Mouse (Mus musculus) megakaryocyte, embryonic 14.5 days (primary cell): ENCODE results near the gene Aff3. TPM values are rescaled to one million over a fixed set of nuclear protein-coding genes. Genes with fewer than 3 reads are reported as not detected.
"Not testable (repeated sequence)": the region's sequence is repeated elsewhere in the genome, so short reads cannot be mapped to it uniquely, and the experiment has no call there.

ENCODE experiments used
- H3K27me3 ChIP-seq: replicated peaks from 2 replicates; pipeline ENCODE3; 2012; ENCODE audit warnings: inconsistent platforms
- H3K36me3 ChIP-seq: replicated peaks from 2 replicates; pipeline ENCODE3; 2012; ENCODE audit warnings: low read length, inconsistent platforms, mixed read lengths
- H3K4me1 ChIP-seq: 2 replicates; pipeline ENCODE4 v1.6.1; 2012; ENCODE audit warnings: inconsistent platforms
- H3K4me3 ChIP-seq: replicated peaks from 2 replicates; pipeline ENCODE3; 2012; ENCODE audit warnings: moderate library complexity, mild to moderate bottlenecking, inconsistent platforms
- H3K9me3 ChIP-seq: 2 replicates; pipeline ENCODE4 v1.6.1; 2012; ENCODE audit warnings: inconsistent platforms
- FLI1 ChIP-seq: IDR thresholded peaks from 2 replicates; pipeline ENCODE4 v1.6.1; 2012; ENCODE audit warnings: low read length, inconsistent platforms, mixed read lengths
- GATA1 ChIP-seq: IDR thresholded peaks from 3 replicates; pipeline ENCODE4 v1.6.1; 2012; ENCODE audit warnings: mixed read lengths, low read length, inconsistent platforms, borderline replicate concordance
- polyA plus RNA-seq: library from polyadenylated mRNA; stranded (reverse); fragments of >175 nt; gene quantifications from 2 replicates; pipeline ENCODE4 v1.2.3, GENCODE M21; 2012; ENCODE audit warnings: low replicate concordance; ENCODE audit not compliant: insufficient read depth

Aff3 gene
- polyA plus RNA-seq, 1 experiment, result 4.4 TPM

DNA sequence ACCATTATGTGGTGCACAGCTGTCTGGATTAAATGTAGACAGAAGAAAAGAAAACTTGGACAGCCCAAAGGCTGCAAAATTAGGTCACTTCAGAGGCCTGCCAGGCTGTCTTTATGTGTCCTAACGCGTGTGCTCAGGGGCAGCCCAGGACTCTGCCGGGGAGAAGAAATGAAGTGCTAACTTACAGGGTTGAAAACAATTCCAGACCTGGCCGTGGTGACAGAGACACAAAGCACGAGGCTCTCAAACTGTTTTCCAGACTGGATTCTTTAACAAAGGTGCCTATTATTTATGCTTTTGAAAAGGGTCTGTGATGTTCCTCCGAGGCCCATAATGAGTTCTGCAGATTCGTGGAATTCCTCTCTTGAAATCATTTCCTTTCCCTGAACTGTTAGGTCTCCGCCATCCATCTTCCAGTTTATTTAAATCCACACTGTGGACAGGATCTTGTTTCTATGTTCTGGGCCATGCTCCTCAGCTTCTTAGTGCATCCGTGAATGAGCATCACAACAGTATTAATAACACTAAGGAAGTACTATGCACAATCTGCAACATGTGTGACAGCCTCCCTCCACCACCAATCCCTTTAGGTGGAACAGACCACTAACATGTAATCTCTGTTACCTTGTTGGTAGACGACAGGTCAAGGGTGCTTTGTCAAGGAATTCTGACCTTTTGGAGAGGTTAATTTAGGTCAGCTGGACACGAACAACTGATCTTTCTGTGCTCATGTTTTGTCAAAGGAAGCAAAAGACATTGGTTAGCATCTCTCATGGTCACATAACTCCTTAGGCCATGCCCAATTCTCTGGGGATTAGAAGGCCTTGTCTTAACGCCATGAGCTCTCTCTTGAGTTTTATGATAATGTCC is 228.0 kb downstream of the Aff3 start:
- TF ChIP-seq GATA1 (no peak), FLI1 (no peak)
- Histone ChIP-seq H3K27me3 (no peaks in the 10 kb centered on the region), H3K4me1 (peaks cover 12% of the 10 kb centered on the region), H3K4me3 (no peak overlapping the region), H3K36me3 (no peaks in the 10 kb centered on the region), H3K9me3 (no peaks in the 10 kb centered on the region)

DNA sequence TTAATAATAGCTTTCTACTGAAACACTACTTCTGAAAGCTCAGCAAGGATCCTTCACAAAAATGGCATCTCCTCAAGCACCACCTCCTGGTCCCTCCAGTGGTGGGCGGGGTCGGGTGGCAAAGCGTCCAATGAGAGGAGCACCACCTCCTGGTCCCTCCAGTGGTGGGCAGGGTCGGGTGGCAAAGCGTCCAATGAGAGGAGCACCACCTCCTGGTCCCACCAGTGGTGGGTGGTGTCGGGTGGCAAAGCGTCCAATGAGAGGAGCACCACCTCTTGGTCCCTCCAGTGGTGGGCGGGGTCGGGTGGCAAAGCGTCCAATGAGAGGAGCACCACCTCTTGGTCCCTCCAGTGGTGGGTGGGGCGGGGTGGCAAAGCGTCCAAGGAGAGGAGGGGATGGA is 234.4 kb downstream of the Aff3 start:
- H3K9me3 ChIP-seq, H3K4me3 ChIP-seq, H3K36me3 ChIP-seq, H3K27me3 ChIP-seq: not testable (repeated sequence)
- peaks cover 16% of the 10 kb centered on the region for H3K4me1 ChIP-seq

DNA sequence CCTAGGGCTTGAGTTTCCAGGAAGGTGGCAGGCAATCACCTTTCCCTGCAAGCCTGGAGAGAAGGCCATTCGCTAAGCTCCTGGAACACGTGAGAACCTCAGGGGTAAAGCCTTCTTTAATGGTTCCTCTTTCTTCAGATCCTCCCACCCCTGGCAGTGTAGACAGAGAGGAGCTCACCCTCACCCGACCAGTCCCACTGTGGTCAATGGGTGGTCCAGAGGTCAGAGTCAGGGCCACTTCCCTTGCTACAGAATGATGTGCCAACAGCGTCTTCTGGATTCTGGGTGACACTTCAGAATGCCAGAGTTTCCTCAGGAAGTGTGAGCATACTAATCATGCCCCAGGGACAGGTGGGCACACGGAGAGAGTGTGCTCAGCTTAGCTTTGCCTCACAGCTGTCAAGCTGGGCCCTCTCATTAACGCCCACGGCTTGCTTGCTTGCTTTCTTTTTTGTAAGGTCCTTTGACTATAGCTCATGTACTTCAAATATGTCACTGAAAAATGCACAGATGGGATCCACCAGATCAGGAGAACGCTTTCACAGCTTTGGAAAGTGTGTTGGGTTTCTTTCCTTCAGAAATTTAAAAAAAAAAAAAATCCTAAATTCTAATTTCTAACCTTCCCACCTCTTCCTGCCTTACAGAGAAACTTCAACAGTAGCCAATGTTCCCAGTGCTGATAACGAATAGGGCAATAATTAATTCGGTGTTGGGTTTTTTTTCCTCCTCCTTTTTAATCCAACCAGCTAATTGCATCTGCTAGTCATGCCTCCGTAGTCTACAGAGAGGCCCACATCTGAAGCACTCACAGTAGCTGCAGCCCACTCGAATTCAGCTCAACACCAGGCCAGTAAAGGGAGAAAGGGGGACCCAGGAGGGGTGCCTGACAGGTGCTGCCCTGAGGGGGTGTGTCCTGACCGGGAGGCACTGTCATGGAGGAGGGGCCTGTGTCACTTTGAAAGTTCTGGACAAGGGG is 235.8 kb downstream of the Aff3 start:
- no peak for TF ChIP-seq GATA1
- TF ChIP-seq FLI1, result no peak
- Histone ChIP-seq H3K4me3 (peak overlapping the region; percentile 42), H3K4me1 (peaks cover 16% of the 10 kb centered on the region), H3K9me3 (no peaks in the 10 kb centered on the region), H3K36me3 (no peaks in the 10 kb centered on the region), H3K27me3 (no peaks in the 10 kb centered on the region)

DNA sequence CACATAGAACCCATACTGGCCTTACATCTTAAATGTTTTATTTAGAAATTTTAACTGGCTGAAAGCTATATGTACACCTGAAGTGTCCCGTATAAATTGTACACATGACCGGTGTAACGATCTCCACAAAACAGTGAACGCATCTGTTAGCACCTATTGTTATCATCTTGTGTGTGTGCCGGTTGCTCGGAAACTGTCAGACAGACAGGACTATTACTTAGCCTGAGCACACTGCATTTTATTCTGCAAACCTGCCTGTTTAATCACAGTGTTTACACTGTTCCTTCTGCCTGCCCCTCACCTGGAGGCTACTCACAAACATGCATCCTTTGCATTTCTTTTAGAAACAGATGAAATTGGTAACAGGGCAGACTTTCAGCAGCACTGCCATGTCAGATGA is 241.8 kb downstream of the Aff3 start:
- Histone ChIP-seq H3K27me3 (no peaks in the 10 kb centered on the region), H3K9me3 (peaks cover 8% of the 10 kb centered on the region; the same call in 1 of the 2 replicates), H3K4me1 (peaks cover 4% of the 10 kb centered on the region; the same call in 1 of the 2 replicates), H3K36me3 (no peaks in the 10 kb centered on the region), H3K4me3 (no peak overlapping the region)
- TF ChIP-seq FLI1 (no peak), GATA1 (no peak)

DNA sequence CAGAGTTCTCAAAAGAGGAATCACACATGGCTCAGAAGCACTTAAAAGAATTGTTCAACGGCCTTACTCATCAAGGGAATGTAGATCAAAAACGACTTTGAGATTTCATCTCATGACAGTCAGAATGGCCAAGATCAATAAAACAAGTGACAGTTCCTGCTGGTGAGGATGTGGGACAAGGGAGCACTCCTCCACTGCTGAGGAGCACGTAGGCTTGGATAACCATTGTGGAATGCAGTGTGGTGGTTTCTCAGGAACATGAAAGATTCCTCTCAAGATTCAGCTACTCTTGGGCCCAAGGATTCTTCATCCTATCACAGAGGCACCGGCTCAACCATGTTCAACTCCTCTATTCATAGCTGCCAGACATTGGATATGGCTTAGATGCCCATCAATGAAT is 245.4 kb downstream of the Aff3 start:
- TF ChIP-seq GATA1, result no peak
- TF ChIP-seq FLI1, result no peak
- Histone ChIP-seq H3K36me3 (no peaks in the 10 kb centered on the region), H3K9me3 (peaks cover 8% of the 10 kb centered on the region; the same call in 1 of the 2 replicates), H3K4me3 (no peak overlapping the region), H3K27me3 (no peaks in the 10 kb centered on the region), H3K4me1 (no peaks in the 10 kb centered on the region)

DNA sequence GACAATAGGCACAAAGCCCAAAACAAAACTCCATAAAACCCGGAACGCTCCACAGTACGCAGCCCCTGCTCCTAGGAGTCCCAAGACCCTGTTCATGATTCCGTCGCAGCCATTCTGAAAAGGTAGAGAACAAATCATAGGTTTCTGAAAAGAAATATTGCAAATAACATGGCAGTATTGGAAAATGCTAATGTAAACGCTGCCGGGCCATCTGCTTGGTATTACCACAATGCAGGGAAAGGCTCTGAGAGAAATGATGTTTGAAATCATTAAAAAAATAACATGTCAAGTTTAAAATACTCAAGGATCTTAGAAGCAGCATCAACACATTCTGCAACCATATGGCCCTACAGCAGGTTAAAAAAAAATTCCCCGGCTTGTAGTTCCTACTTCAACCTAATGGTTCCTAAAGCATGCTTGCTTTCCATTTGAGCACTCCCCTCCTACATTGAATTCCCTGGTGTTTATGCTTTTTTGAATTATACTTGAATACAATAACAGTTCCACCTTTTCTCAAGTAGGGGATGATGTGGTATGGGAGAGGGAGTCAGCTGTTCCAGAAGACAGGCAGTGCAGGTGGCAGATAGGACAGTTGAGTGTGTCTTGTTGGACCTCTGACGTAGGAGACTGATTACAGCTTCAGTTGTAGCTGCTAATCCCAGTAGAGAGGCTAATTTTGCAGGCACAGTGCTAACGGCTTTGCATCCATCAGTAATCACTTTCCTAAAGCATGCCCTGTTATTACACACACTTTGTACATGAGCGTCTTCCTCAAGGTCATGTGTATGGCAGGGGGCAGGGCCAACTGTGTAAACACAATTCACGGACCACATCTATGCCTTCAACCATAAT is 246.3 kb downstream of the Aff3 start:
- H3K36me3 ChIP-seq, result no peaks in the 10 kb centered on the region
- H3K4me1 ChIP-seq, result no peaks in the 10 kb centered on the region

DNA sequence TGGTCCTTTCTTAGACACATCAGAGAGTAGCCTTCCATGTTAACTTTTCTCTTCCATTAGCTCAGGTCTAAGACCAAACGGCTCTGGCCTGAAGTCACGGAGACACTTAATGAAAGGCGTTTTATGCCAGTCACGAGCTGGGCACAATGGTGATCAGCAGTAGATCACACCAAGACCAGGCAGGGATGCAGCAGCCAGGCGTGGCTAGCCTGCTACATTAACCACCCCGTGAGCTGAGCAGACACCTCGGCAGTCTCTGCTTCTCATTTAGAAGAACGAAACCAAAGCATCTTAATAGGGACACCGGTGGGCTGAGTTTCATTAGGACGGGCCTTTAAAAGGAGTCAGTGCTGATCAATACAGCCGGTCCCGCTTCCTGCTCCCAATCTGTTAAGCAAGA is 247.6 kb downstream of the Aff3 start:
- no peaks in the 10 kb centered on the region for H3K36me3 ChIP-seq
- TF ChIP-seq FLI1 (no peak), GATA1 (no peak)
- H3K27me3 ChIP-seq, result no peaks in the 10 kb centered on the region
- H3K4me1 ChIP-seq, result no peaks in the 10 kb centered on the region
- no peaks in the 10 kb centered on the region for H3K9me3 ChIP-seq
- H3K4me3 ChIP-seq, result no peak overlapping the region

More for the DNA sequence above, 246.3 kb downstream of the Aff3 start:
- Histone ChIP-seq H3K9me3 (peaks cover 8% of the 10 kb centered on the region; the same call in 1 of the 2 replicates), H3K4me3 (no peak overlapping the region), H3K27me3 (no peaks in the 10 kb centered on the region)
- TF ChIP-seq FLI1 (no peak), GATA1 (no peak)

DNA sequence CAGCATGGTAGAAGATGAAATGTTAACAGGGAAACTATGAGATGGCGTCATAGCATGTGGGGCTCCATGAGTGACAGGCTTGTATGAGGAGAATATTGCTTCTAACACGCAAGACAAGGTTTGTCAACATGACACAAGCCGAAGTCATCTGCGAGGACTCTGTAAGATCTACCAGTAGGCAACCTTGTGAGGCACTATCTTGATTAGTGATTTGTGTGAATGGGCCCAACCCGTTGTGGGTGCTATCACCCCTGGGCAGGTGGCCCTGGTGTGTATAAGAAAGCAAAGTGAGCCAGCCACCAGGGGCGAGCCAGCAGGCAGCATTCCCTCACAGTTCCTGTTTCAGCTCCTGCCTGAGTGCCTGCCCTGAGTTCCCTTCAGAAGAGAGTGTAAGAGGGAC is 249.2 kb downstream of the Aff3 start:
- no peak for TF ChIP-seq FLI1
- no peak for TF ChIP-seq GATA1
- no peak overlapping the region for H3K4me3 ChIP-seq
- H3K36me3 ChIP-seq, result no peaks in the 10 kb centered on the region
- H3K27me3 ChIP-seq, result peaks cover 1% of the 10 kb centered on the region
- no peaks in the 10 kb centered on the region for H3K9me3 ChIP-seq
- H3K4me1 ChIP-seq, result no peaks in the 10 kb centered on the region

DNA sequence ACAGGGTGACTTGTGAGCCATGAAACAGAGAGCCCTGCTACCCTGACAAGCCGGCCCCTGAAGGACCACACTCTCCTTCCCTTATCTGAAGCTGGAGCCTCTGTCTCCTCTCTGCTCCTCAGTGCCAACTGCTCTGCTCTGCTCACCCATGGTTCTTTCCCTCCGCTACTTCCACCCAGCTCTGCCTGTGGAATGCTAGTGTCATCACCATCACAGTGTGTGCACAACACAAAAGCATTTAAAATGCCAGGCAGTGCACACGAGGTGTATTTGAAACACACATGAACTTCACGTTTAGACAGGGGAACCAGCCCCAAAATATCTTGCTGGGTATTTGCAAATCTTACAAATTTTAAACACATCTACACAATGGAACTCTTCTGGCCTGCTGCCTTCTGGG is 253.6 kb downstream of the Aff3 start:
- Histone ChIP-seq H3K27me3 (peaks cover 1% of the 10 kb centered on the region), H3K36me3 (no peaks in the 10 kb centered on the region), H3K4me1 (peaks cover 25% of the 10 kb centered on the region), H3K4me3 (no peak overlapping the region), H3K9me3 (no peaks in the 10 kb centered on the region)
- TF ChIP-seq FLI1 (no peak), GATA1 (no peak)
